In the genomic region with DNA sequence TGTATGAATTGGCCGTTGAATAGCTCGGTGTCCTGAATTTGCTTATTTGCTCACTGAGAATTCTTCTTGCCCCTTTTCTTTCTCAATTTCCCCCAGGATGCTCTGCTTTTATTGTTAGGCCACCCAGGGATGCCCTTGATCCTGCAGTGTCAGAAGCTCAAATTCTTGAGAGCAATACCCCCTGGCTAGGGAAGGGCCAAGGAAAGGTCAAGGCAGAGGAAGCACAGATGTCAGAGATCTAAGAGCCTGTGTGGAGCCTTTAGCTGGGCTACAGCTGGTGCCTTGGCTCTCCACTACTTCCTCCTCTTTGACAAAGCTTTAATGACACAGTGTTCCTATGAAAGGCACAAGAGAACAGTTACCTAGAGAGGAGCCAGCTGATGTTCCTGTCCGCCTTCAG, we compare ENCODE assay signal across 21 mouse cellular contexts.
A peak's percentile ranks its signal among the peaks of the same experiment; 100 is the strongest.
DNase-seq lines count a peak whose midpoint lies in the region; ATAC-seq and TF ChIP-seq lines count a peak whose summit lies in the region.
"Had no signal": no experiment of that assay in that cellular context is flagged by ENCODE, and none has a peak within 500 bp of the region (broad histone marks: within the 10 kb centered on the region; RNA-seq: fewer than 3 reads in every experiment).

No protein-coding gene starts in this region.

- H3K9ac ChIP-seq in kidney, embryonic 15.5 days, result no peak overlapping the region
- no peak overlapping the region for H3K9ac ChIP-seq in kidney, embryonic 14.5 days (ENCODE audit: low read depth, low read length)
- H3K9ac ChIP-seq in forebrain, embryonic 13.5 days, result no peak overlapping the region
- H3K9ac ChIP-seq: embryonic facial prominence, embryonic 15.5 days; limb, embryonic 12.5 days; liver, embryonic 13.5 days; lung, embryonic 15.5 days; neural tube, embryonic 12.5 days had no signal

- ATAC-seq in kidney, embryonic 15.5 days (replicated peaks; ENCODE audit: low FRiP score), result no peak
- peak; percentile 43; the same call in 1 of the 2 replicates for ATAC-seq in kidney, embryonic 14.5 days (ENCODE audit: low FRiP score, low TSS enrichment)
- ATAC-seq in forebrain, embryonic 13.5 days, result no peak

- DNase-seq in kidney, adult 2 months, result peak; percentile 33
- peak; percentile 14 for DNase-seq in brain, embryonic 14.5 days (ENCODE audit: low read depth)
- peak; percentile 45 for DNase-seq in mesoderm, embryonic 11.5 days (ENCODE audit: low read depth, low spot score)
- no peak for DNase-seq in cerebellum, postnatal 4 days (ENCODE audit: low spot score in 2 of 2)
- no peak for DNase-seq in midbrain, embryonic 10.5 days (ENCODE audit: low spot score)
- DNase-seq: cerebellum, adult 11-12 months; cerebellum, postnatal 25 days; gastrocnemius, postnatal 10 days; heart, postnatal 14 days; liver, embryonic 13.5 days; spleen, adult 18-20 months; thymus, adult 18-20 months had no signal

- no peaks in the 10 kb centered on the region for H3K9me3 ChIP-seq in kidney, embryonic 15.5 days (replicated peaks)
- H3K9me3 ChIP-seq in kidney, embryonic 14.5 days (ENCODE audit: control insufficient read depth, low read length), result no peaks in the 10 kb centered on the region
- H3K9me3 ChIP-seq in midbrain, embryonic 10.5 days (replicated peaks), result no peaks in the 10 kb centered on the region
- H3K9me3 ChIP-seq in forebrain, embryonic 13.5 days (replicated peaks), result no peaks in the 10 kb centered on the region
- H3K9me3 ChIP-seq: embryonic facial prominence, embryonic 15.5 days; forebrain, embryonic 10.5 days; G1E; limb, embryonic 12.5 days; liver, embryonic 13.5 days; lung, embryonic 15.5 days; neural tube, embryonic 12.5 days had no signal

- no peak overlapping the region; the same call in 1 of the 2 replicates for H3K27ac ChIP-seq in kidney, adult 2 months (ENCODE audit: insufficient read depth, low read depth, low read length)
- H3K27ac ChIP-seq in kidney, embryonic 15.5 days, result no peak overlapping the region
- no peak overlapping the region for H3K27ac ChIP-seq in kidney, embryonic 14.5 days (ENCODE audit: low read depth, low read length)
- H3K27ac ChIP-seq in midbrain, embryonic 10.5 days (replicated peaks), result no peak overlapping the region
- H3K27ac ChIP-seq in forebrain, embryonic 13.5 days, result no peak overlapping the region
- H3K27ac ChIP-seq: embryonic facial prominence, embryonic 15.5 days; forebrain, embryonic 10.5 days; limb, embryonic 12.5 days; liver, embryonic 13.5 days; lung, embryonic 15.5 days; neural tube, embryonic 12.5 days had no signal

- 79% methylated on average over 3 of the region's 3 CpGs for WGBS in kidney, adult 2 months
- 64% methylated on average over 3 of the region's 3 CpGs for WGBS in kidney, embryonic 15.5 days
- 49% methylated on average over 3 of the region's 3 CpGs for WGBS in kidney, embryonic 14.5 days
- WGBS in midbrain, embryonic 10.5 days, result 67% methylated on average over 3 of the region's 3 CpGs
- WGBS in forebrain, embryonic 13.5 days, result 87% methylated on average over 3 of the region's 3 CpGs

- TF ChIP-seq POLR2A in kidney, adult 2 months (IDR thresholded peaks at IDR 0.05; ENCODE audit: low read depth, low read length), result no peak
- TF ChIP-seq POLR2A in brain, embryonic 14.5 days (IDR thresholded peaks at IDR 0.05; ENCODE audit: borderline replicate concordance, extremely low read depth, insufficient read depth, insufficient read length, poor library complexity, severe bottlenecking), result no peak

- H3K27me3 ChIP-seq in kidney, adult 2 months (replicated peaks; ENCODE audit: control insufficient read depth, insufficient read depth, low read length), result no peaks in the 10 kb centered on the region
- H3K27me3 ChIP-seq in kidney, embryonic 15.5 days, result peaks cover 35% of the 10 kb centered on the region
- no peaks in the 10 kb centered on the region for H3K27me3 ChIP-seq in kidney, embryonic 14.5 days (ENCODE audit: control insufficient read depth, insufficient read depth, low read length)
- H3K27me3 ChIP-seq in midbrain, embryonic 10.5 days (ENCODE audit: low read depth, poor library complexity, severe bottlenecking), result peaks cover 100% of the 10 kb centered on the region
- peaks cover 11% of the 10 kb centered on the region; the same call in 1 of the 2 replicates for H3K27me3 ChIP-seq in forebrain, embryonic 13.5 days
- H3K27me3 ChIP-seq: liver, embryonic 13.5 days; neural tube, embryonic 12.5 days had no signal

- H3K4me2 ChIP-seq in kidney, embryonic 15.5 days, result no peak overlapping the region
- no peak overlapping the region for H3K4me2 ChIP-seq in kidney, embryonic 14.5 days (replicated peaks; ENCODE audit: low read depth, low read length)
- H3K4me2 ChIP-seq in forebrain, embryonic 13.5 days, result no peak overlapping the region
- H3K4me2 ChIP-seq: embryonic facial prominence, embryonic 15.5 days; limb, embryonic 12.5 days; liver, embryonic 13.5 days; lung, embryonic 15.5 days; neural tube, embryonic 12.5 days had no signal

- no peak for TF ChIP-seq CTCF in kidney, adult 2 months (conservative IDR thresholded peaks at IDR 0.05; ENCODE audit: insufficient read depth, insufficient read length, low read depth, low read length)
- no peak for TF ChIP-seq CTCF in brain, embryonic 14.5 days (IDR thresholded peaks at IDR 0.05; ENCODE audit: borderline replicate concordance, extremely low read depth, insufficient read depth, insufficient read length)

- H3K36me3 ChIP-seq in kidney, adult 2 months (ENCODE audit: control insufficient read depth, insufficient read depth, low read length), result no peaks in the 10 kb centered on the region
- H3K36me3 ChIP-seq in kidney, embryonic 15.5 days, result no peaks in the 10 kb centered on the region
- no peaks in the 10 kb centered on the region for H3K36me3 ChIP-seq in kidney, embryonic 14.5 days (ENCODE audit: control insufficient read depth, insufficient read depth, low read length)
- H3K36me3 ChIP-seq in midbrain, embryonic 10.5 days, result no peaks in the 10 kb centered on the region
- no peaks in the 10 kb centered on the region for H3K36me3 ChIP-seq in forebrain, embryonic 13.5 days (ENCODE audit: poor library complexity, severe bottlenecking)
- H3K36me3 ChIP-seq: embryonic facial prominence, embryonic 15.5 days; forebrain, embryonic 10.5 days; G1E; limb, embryonic 12.5 days; liver, embryonic 13.5 days; lung, embryonic 15.5 days; neural tube, embryonic 12.5 days had no signal

- no peaks in the 10 kb centered on the region for H3K4me1 ChIP-seq in kidney, adult 2 months (ENCODE audit: control insufficient read depth, insufficient read depth, low read length)
- H3K4me1 ChIP-seq in kidney, embryonic 15.5 days, result no peaks in the 10 kb centered on the region
- no peaks in the 10 kb centered on the region for H3K4me1 ChIP-seq in kidney, embryonic 14.5 days (ENCODE audit: control insufficient read depth, insufficient read depth, low read length)
- H3K4me1 ChIP-seq in midbrain, embryonic 10.5 days, result peaks cover 5% of the 10 kb centered on the region
- H3K4me1 ChIP-seq in forebrain, embryonic 13.5 days, result no peaks in the 10 kb centered on the region
- H3K4me1 ChIP-seq: embryonic facial prominence, embryonic 15.5 days; limb, embryonic 12.5 days; liver, embryonic 13.5 days; lung, embryonic 15.5 days; neural tube, embryonic 12.5 days had no signal

- H3K4me3 ChIP-seq in kidney, adult 2 months (ENCODE audit: insufficient read depth, low read depth, low read length), result no peak overlapping the region
- no peak overlapping the region for H3K4me3 ChIP-seq in kidney, embryonic 15.5 days (replicated peaks)
- no peak overlapping the region for H3K4me3 ChIP-seq in kidney, embryonic 14.5 days (ENCODE audit: low read length)
- no peak overlapping the region for H3K4me3 ChIP-seq in midbrain, embryonic 10.5 days
- H3K4me3 ChIP-seq in forebrain, embryonic 13.5 days, result no peak overlapping the region
- H3K4me3 ChIP-seq: embryonic facial prominence, embryonic 15.5 days; forebrain, embryonic 10.5 days; limb, embryonic 12.5 days; liver, embryonic 13.5 days; lung, embryonic 15.5 days; neural tube, embryonic 12.5 days had no signal

Comparison
In these comparisons a context has a peak if more than half of its experiments do, and no peak if none do; other contexts are left out.
1. DNase-seq: peak in kidney, adult 2 months (single experiment), brain, embryonic 14.5 days (single experiment) and mesoderm, embryonic 11.5 days (single experiment); none in cerebellum, postnatal 4 days (0 of 2) and midbrain, embryonic 10.5 days (single experiment).